Mouse (Mus musculus) ES-E14 (cell line): ENCODE results near the gene Ski. TPM values are rescaled to one million over a fixed set of nuclear protein-coding genes. Genes with fewer than 3 reads are reported as not detected.

Experiments
- DNase-seq: peaks from one replicate; pipeline ENCODE4 v3.0.0-alpha.2; 2013; ENCODE audit warnings: low read depth, low spot score
- H3K27ac ChIP-seq: 2 replicates; pipeline ENCODE4 v1.5.1; 2012; ENCODE audit warnings: low read depth, mild to moderate bottlenecking, low read length, moderate library complexity, mixed read lengths; ENCODE audit not compliant: poor library complexity, insufficient read depth, severe bottlenecking
- H3K36me3 ChIP-seq: 2 replicates; pipeline ENCODE4 v1.6.1; 2012; ENCODE audit warnings: mild to moderate bottlenecking, low read length, moderate library complexity, mixed read lengths; ENCODE audit not compliant: control insufficient read depth, poor library complexity, insufficient read depth, severe bottlenecking
- H3K4me1 ChIP-seq, 2 experiments: fragments of 150-350 bp in 1 of 2; sonication (generic) in 1 of 2; 2 replicates each; pipeline ENCODE4 v1.6.1; 2012; ENCODE audit warnings: low read length in 2 of 2, mild to moderate bottlenecking in 1 of 2, mixed read lengths in 1 of 2; ENCODE audit not compliant: control insufficient read depth in 2 of 2, insufficient read depth in 2 of 2, poor library complexity in 1 of 2
- H3K4me3 ChIP-seq, 2 experiments: fragments of 150-350 bp in 1 of 2; sonication (generic) in 1 of 2; 2 replicates each; pipeline ENCODE4 v1.5.1; 2012; ENCODE audit warnings: low read length in 2 of 2, low read depth in 1 of 2, mild to moderate bottlenecking in 1 of 2, mixed read lengths in 1 of 2; ENCODE audit not compliant: insufficient read depth in 1 of 2, poor library complexity in 1 of 2, severe bottlenecking in 1 of 2
- H3K9ac ChIP-seq: 2 replicates; pipeline ENCODE4 v1.6.1; 2012; ENCODE audit warnings: low read depth, mild to moderate bottlenecking, low read length, mixed read lengths; ENCODE audit not compliant: poor library complexity, insufficient read depth, severe bottlenecking
- H3K9me3 ChIP-seq: fragments of 150-350 bp; sonication (generic); 2 replicates; pipeline ENCODE4 v1.6.1; 2012; ENCODE audit warnings: low read depth, mild to moderate bottlenecking, low read length; ENCODE audit not compliant: control insufficient read depth, insufficient read depth
- CHD2 ChIP-seq: IDR thresholded peaks from 2 replicates; pipeline ENCODE4 v1.6.1; 2014; ENCODE audit warnings: mild to moderate bottlenecking, low read depth, low read length, inconsistent platforms
- HCFC1 ChIP-seq: IDR thresholded peaks from 2 replicates; pipeline ENCODE4 v1.6.1; 2012; ENCODE audit warnings: low read length, inconsistent platforms, borderline replicate concordance; ENCODE audit not compliant: insufficient read depth
- MAFK ChIP-seq: IDR thresholded peaks from 2 replicates; pipeline ENCODE4 v1.6.1; 2014; ENCODE audit warnings: mild to moderate bottlenecking, low read depth, low read length, inconsistent platforms; ENCODE audit not compliant: insufficient read depth
- ZC3H11A ChIP-seq: IDR thresholded peaks from 2 replicates; pipeline ENCODE4 v1.6.1; 2012; ENCODE audit warnings: low read depth, mild to moderate bottlenecking, inconsistent platforms, low read length, borderline replicate concordance
- ZNF384 ChIP-seq: IDR thresholded peaks from 2 replicates; pipeline ENCODE4 v1.6.1; 2012; ENCODE audit warnings: low read depth, low read length, inconsistent platforms
- in situ Hi-C, 2 experiments: fragments of 600-800 bp; cut with MboI; formaldehyde crosslinking; loops; one replicate each; pipeline ENCODE4 v1.15.1; 2025; ENCODE audit warnings: low sequenced_read_pairs in 2 of 2, inconsistent platforms in 1 of 2; ENCODE audit not compliant: unreplicated experiment in 2 of 2
- total RNA-seq: library from RNA; depleted of rRNA; stranded (reverse); fragments of 300-350 nt; gene quantifications from 2 replicates; pipeline ENCODE4 v1.2.3, GENCODE M21; 2012

Ski gene
- total RNA-seq, 1 experiment = 30.2 TPM

GRCm38 (mm10) chr4:155151845-155152244 is 70.5 kb downstream of the Ski start:
- in situ Hi-C loops = no loop called here
- TF ChIP-seq CHD2 = no peak
- no peak for TF ChIP-seq MAFK
- no peak for TF ChIP-seq ZNF384
- TF ChIP-seq ZC3H11A = no peak
- no peak for TF ChIP-seq HCFC1
- H3K4me1 ChIP-seq = peaks cover 19 to 27% of the 10 kb centered on the region in 2 experiments
- H3K36me3 ChIP-seq = peaks cover 10% of the 10 kb centered on the region; the same call in 1 of the 2 replicates
- H3K27ac ChIP-seq = no peak overlapping the region
- H3K4me3 ChIP-seq = no peak overlapping the region
- no peak overlapping the region for H3K9ac ChIP-seq
- no peaks in the 10 kb centered on the region for H3K9me3 ChIP-seq
- DNase-seq = no peak

DNA sequence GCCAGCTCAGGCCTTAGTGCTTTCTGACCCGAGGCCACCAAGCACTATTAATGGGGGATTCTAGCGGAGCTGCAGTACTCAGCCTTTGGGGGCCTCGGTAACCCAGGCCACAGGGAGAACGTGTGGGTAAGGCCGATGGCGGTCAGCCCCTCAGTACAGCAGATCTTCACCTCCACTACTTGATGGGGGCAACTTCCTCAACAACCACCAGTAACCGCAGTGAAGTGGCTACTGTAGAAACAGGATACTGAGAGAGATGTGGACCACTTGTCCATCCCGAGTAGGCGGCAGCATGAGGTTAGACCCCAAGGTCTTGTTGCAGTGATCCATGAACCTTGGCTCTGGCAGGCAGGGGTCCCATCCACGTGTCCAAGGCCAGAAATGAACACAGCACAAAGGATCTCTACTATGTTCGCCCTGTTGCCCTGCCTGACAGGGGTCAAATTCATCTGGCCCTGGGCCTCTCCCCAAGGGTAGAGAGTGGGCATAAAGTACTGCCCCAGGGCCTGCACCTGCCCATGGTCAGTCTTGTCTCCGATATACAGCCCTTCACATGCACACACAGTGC is 71.1 kb downstream of the Ski start:
- TF ChIP-seq CHD2 = no peak
- TF ChIP-seq HCFC1 = no peak
- no peak for TF ChIP-seq ZNF384
- TF ChIP-seq ZC3H11A = no peak
- no peak for TF ChIP-seq MAFK
- DNase-seq = no peak
- Histone ChIP-seq H3K27ac (no peak overlapping the region), H3K36me3 (peaks cover 5% of the 10 kb centered on the region; the same call in 1 of the 2 replicates), H3K4me1 (peaks cover 19 to 25% of the 10 kb centered on the region in 2 experiments), H3K4me3 (peak overlapping the region; percentile 47 to 66), H3K9me3 (no peaks in the 10 kb centered on the region), H3K9ac (peak overlapping the region; percentile 61; the same call in 1 of the 2 replicates)
- in situ Hi-C loops = no loop called here

GRCm38 (mm10) chr4:155150276-155151113 is 71.9 kb downstream of the Ski start:
- peaks cover 13 to 22% of the 10 kb centered on the region in 2 experiments for H3K4me1 ChIP-seq
- peak overlapping the region; percentile 47 to 66 for H3K4me3 ChIP-seq
- no peak overlapping the region for H3K27ac ChIP-seq
- no peaks in the 10 kb centered on the region for H3K9me3 ChIP-seq
- H3K36me3 ChIP-seq = peaks cover 2% of the 10 kb centered on the region; the same call in 1 of the 2 replicates
- in situ Hi-C loops = no loop called here
- H3K9ac ChIP-seq = peak overlapping the region; percentile 61
- peak; percentile 67 for DNase-seq
- TF ChIP-seq ZNF384 = no peak
- no peak for TF ChIP-seq MAFK
- no peak; the same call in 1 of the 2 replicates for TF ChIP-seq CHD2
- TF ChIP-seq ZC3H11A = no peak
- TF ChIP-seq HCFC1 = no peak

DNA sequence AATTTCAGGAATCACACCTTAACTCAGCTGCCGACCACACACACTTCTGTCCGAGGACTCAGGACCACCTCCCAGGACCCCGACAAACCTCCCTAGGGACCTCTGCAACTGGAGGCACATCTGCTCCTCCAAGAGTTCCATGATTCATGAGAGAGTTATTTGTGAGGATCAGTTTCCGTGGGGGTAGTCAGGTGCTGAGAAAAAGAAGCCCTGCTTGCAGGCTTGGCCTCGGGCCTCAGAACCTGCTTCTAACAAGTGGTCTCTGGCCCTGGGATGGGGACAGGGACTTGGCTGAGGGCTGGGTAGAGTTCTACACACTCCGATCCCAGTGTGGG is 72.5 kb downstream of the Ski start:
- peaks cover 11 to 19% of the 10 kb centered on the region in 2 experiments for H3K4me1 ChIP-seq

More for the DNA sequence above, 72.5 kb downstream of the Ski start:
- Histone ChIP-seq H3K27ac (no peak overlapping the region), H3K4me3 (peak overlapping the region; percentile 47 to 66; a peak in 2 of 4 replicates), H3K9ac (peak overlapping the region; percentile 61), H3K36me3 (peaks cover 2% of the 10 kb centered on the region; the same call in 1 of the 2 replicates), H3K9me3 (no peaks in the 10 kb centered on the region)
- TF ChIP-seq HCFC1 (no peak), ZC3H11A (no peak), ZNF384 (no peak), CHD2 (no peak), MAFK (no peak)
- in situ Hi-C loops = no loop called here
- no peak for DNase-seq
